Mouse (Mus musculus) intestine, postnatal 0 days (tissue): ENCODE data around the gene Macf1. TPM values are rescaled to one million over a fixed set of nuclear protein-coding genes. Genes with fewer than 3 reads are reported as not detected.

Source experiments
- ATAC-seq: fragments of 200-750 bp; cut with Nextera tagmentation; 2 replicates; pipeline ENCODE4 v1.8.0; 2017; ENCODE audit warnings: mild to moderate bottlenecking, moderate TSS enrichment, moderate library complexity
- H3K27ac ChIP-seq: fragments of 300-500 bp; sonication (generic); 2 replicates; pipeline ENCODE4 v1.5.1; 2014; ENCODE audit warnings: mild to moderate bottlenecking, low read depth, low read length, moderate library complexity
- H3K27me3 ChIP-seq: fragments of 300-500 bp; sonication (generic); replicated peaks from 2 replicates; pipeline ENCODE4 v1.6.1; 2014; ENCODE audit warnings: low read length, mixed read lengths; ENCODE audit not compliant: control insufficient read depth, insufficient read depth
- H3K36me3 ChIP-seq: fragments of 300-500 bp; sonication (generic); 2 replicates; pipeline ENCODE4 v1.6.1; 2014; ENCODE audit warnings: mild to moderate bottlenecking, moderate library complexity; ENCODE audit not compliant: control insufficient read depth, insufficient read depth
- H3K4me1 ChIP-seq: fragments of 300-500 bp; sonication (generic); replicated peaks from 2 replicates; pipeline ENCODE4 v1.6.1; 2014; ENCODE audit warnings: antibody characterized with exemption, low read length, mixed read lengths; ENCODE audit not compliant: control insufficient read depth, insufficient read depth
- H3K4me2 ChIP-seq: fragments of 300-500 bp; sonication (generic); replicated peaks from 2 replicates; pipeline ENCODE4 v1.6.1; 2014; ENCODE audit warnings: low read depth, mild to moderate bottlenecking, moderate library complexity
- H3K4me3 ChIP-seq: fragments of 300-500 bp; sonication (generic); 2 replicates; pipeline ENCODE4 v1.5.1; 2014; ENCODE audit warnings: low read depth, low read length
- H3K9ac ChIP-seq: fragments of 300-500 bp; sonication (generic); 2 replicates; pipeline ENCODE4 v1.6.1; 2014; ENCODE audit warnings: mild to moderate bottlenecking, low read depth, low read length
- H3K9me3 ChIP-seq: fragments of 300-500 bp; sonication (generic); 2 replicates; pipeline ENCODE4 v1.6.1; 2016; ENCODE audit warnings: mixed run types; ENCODE audit not compliant: control insufficient read depth
- CTCF ChIP-seq: sonication (generic); IDR thresholded peaks from 2 replicates; pipeline ENCODE4 v1.5.1; 2016; ENCODE audit warnings: low read depth, mild to moderate bottlenecking, control low read depth, antibody characterized with exemption, moderate library complexity
- WGBS: fragments of 180-500 bp; shearing (Covaris S2); extraction: QIAGEN DNeasy Blood & Tissue Kit; methylation state at CpG from one replicate; pipeline ENCODE4 v1.1.7; 2014; 5-methylcytosine and 5-hydroxymethylcytosine counted together
- polyA plus RNA-seq: library from polyadenylated mRNA; unstranded; fragments of >200 nt; fragmentation: Nextera tagmentation; extraction: Ambion mirVana; gene quantifications from 2 replicates; pipeline ENCODE4 v1.2.1, GENCODE M21; 2015

Gene Macf1
- polyA plus RNA-seq, 1 experiment from 2014 or later: 17.3 TPM

- WGBS: 47% methylated on average over 5 of the region's 5 CpGs
- H3K9ac ChIP-seq: no peak overlapping the region
- no peak overlapping the region for H3K4me3 ChIP-seq
- 0 out of 2 replicates have a peak, but pooled peaks cover 3% of the 10 kb centered on the region for H3K4me1 ChIP-seq
- TF ChIP-seq CTCF: no peak
- ATAC-seq: no peak
- H3K36me3 ChIP-seq: no peaks in the 10 kb centered on the region
- no peaks in the 10 kb centered on the region for H3K9me3 ChIP-seq
- no peak overlapping the region for H3K4me2 ChIP-seq
- H3K27me3 ChIP-seq: no peaks in the 10 kb centered on the region
- no peak overlapping the region for H3K27ac ChIP-seq
Observed at GRCm38 (mm10) chr4:123624438-123624837, 59.7 kb downstream of the Macf1 start.

DNA sequence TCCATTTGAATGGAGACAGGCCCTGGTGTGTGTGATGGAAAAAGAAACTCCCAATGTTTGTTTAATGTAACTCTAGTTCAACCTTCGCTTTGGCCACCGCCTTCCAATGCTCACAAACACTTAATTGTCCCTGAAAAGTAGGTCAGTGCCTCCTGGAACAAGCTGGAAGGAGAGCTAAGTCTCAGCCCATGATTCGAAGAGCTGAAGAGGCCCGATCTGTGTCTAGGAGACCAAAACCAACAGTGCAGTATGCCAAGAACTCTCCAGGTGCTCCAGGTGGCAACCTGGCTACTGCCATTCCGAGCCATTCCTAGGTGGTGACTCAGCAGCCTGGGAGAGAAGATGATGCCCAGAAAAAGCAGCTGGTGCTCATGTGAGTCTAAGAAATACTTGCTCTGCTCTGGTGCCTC, 60.4 kb downstream of the Macf1 start:
- Histone ChIP-seq H3K27me3 (no peaks in the 10 kb centered on the region), H3K4me2 (no peak overlapping the region), H3K9me3 (no peaks in the 10 kb centered on the region), H3K4me3 (no peak overlapping the region), H3K9ac (no peak overlapping the region), H3K36me3 (no peaks in the 10 kb centered on the region), H3K4me1 (0 out of 2 replicates have a peak, but pooled peaks cover 3% of the 10 kb centered on the region), H3K27ac (no peak overlapping the region)
- TF ChIP-seq CTCF: no peak
- ATAC-seq: no peak
- 62% methylated on average over 5 of the region's 5 CpGs for WGBS

- no peak overlapping the region for H3K27ac ChIP-seq
- H3K4me2 ChIP-seq: no peak overlapping the region
- H3K36me3 ChIP-seq: no peaks in the 10 kb centered on the region
- H3K4me1 ChIP-seq: 0 out of 2 replicates have a peak, but pooled peaks cover 3% of the 10 kb centered on the region
- H3K4me3 ChIP-seq: no peak overlapping the region
- no peaks in the 10 kb centered on the region for H3K27me3 ChIP-seq
- no peak for ATAC-seq
- H3K9me3 ChIP-seq: no peaks in the 10 kb centered on the region
- TF ChIP-seq CTCF: no peak
- H3K9ac ChIP-seq: no peak overlapping the region
Observed at GRCm38 (mm10) chr4:123621732-123622131, 62.4 kb downstream of the Macf1 start.

DNA sequence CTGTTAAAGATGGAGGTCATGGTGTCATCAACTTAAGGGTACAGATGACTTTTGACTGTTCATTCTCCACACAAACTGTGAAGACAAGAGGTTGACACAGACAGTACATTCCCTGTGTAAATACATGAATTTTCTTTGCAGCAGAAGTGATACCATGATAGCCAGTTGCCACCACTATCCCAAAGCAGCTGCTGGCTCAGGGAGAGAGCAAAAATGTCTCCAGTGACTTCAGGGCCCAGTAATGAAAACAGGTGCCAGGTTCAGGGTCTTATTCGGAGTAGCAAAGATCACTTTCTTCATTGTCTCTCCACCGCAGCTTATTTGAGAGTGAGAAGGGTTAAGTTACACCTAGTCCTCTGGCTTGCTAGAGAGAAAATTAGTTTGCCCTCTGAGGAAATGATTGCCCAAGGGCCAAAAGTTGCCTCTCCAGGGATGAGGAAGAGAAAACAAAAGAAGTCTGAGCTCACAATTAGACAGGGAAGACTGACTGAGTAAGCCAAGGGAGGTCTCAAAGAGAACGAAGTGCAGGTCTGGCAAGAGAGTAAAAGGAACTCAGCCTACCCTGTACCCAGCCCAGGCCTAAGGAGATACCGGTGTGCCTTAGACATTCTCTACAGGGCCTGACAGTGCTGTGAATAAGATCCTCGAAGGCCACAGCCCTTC, 66.3 kb downstream of the Macf1 start:
- 75% methylated on average over 5 of the region's 5 CpGs for WGBS

GRCm38 (mm10) chr4:123616971-123617370, 67.2 kb downstream of the Macf1 start:
- WGBS: 58% methylated on average over 4 of the region's 4 CpGs
- H3K27me3 ChIP-seq: no peaks in the 10 kb centered on the region
- H3K27ac ChIP-seq: no peak overlapping the region
- H3K9me3 ChIP-seq: no peaks in the 10 kb centered on the region
- no peak for TF ChIP-seq CTCF
- H3K36me3 ChIP-seq: no peaks in the 10 kb centered on the region
- H3K4me2 ChIP-seq: no peak overlapping the region
- no peak overlapping the region for H3K4me3 ChIP-seq
- no peaks in the 10 kb centered on the region for H3K4me1 ChIP-seq
- no peak for ATAC-seq
- no peak overlapping the region for H3K9ac ChIP-seq

More for the DNA sequence above, 66.3 kb downstream of the Macf1 start:
- no peaks in the 10 kb centered on the region for H3K27me3 ChIP-seq
- no peak overlapping the region for H3K27ac ChIP-seq
- H3K4me2 ChIP-seq: no peak overlapping the region
- no peak overlapping the region for H3K4me3 ChIP-seq
- H3K9me3 ChIP-seq: no peaks in the 10 kb centered on the region
- H3K36me3 ChIP-seq: no peaks in the 10 kb centered on the region
- TF ChIP-seq CTCF: no peak
- ATAC-seq: no peak
- H3K9ac ChIP-seq: no peak overlapping the region
- no peaks in the 10 kb centered on the region for H3K4me1 ChIP-seq

GRCm38 (mm10) chr4:123616501-123616900, 67.7 kb downstream of the Macf1 start:
- Histone ChIP-seq H3K4me3 (no peak overlapping the region), H3K27me3 (no peaks in the 10 kb centered on the region), H3K4me1 (no peaks in the 10 kb centered on the region), H3K4me2 (no peak overlapping the region), H3K9ac (no peak overlapping the region), H3K27ac (no peak overlapping the region), H3K36me3 (no peaks in the 10 kb centered on the region), H3K9me3 (no peaks in the 10 kb centered on the region)
- ATAC-seq: no peak
- TF ChIP-seq CTCF: no peak
